Mouse (Mus musculus) small intestine, adult 2 months (tissue): ENCODE measurements around the gene Aldh3b3. TPM values are rescaled to one million over a fixed set of nuclear protein-coding genes. Genes with fewer than 3 reads are reported as not detected.

ENCODE experiments used
- H3K27ac ChIP-seq: fragments of 200-500 bp; 2 replicates; pipeline ENCODE4 v1.5.1; 2012; ENCODE audit warnings: low read depth, low read length, control low read depth, inconsistent platforms; ENCODE audit not compliant: insufficient read depth
- H3K27me3 ChIP-seq: fragments of 200-500 bp; 2 replicates; pipeline ENCODE4 v1.6.1; 2012; ENCODE audit warnings: mild to moderate bottlenecking, moderate library complexity, low read length, inconsistent platforms; ENCODE audit not compliant: control insufficient read depth, insufficient read depth
- H3K36me3 ChIP-seq: fragments of 200-500 bp; 2 replicates; pipeline ENCODE4 v1.6.1; 2012; ENCODE audit warnings: mild to moderate bottlenecking, low read length, control low read depth, inconsistent platforms; ENCODE audit not compliant: control insufficient read depth, insufficient read depth
- H3K4me1 ChIP-seq: fragments of 200-500 bp; 2 replicates; pipeline ENCODE4 v1.6.1; 2012; ENCODE audit warnings: low read length, inconsistent platforms, mixed read lengths; ENCODE audit not compliant: control insufficient read depth, insufficient read depth, insufficient read length
- H3K4me3 ChIP-seq: fragments of 200-500 bp; 2 replicates; pipeline ENCODE4 v1.5.1; 2012; ENCODE audit warnings: low read depth, mild to moderate bottlenecking, control low read depth, inconsistent platforms, low read length, moderate library complexity
- CTCF ChIP-seq: fragments of 200-500 bp; IDR thresholded peaks from 2 replicates; pipeline ENCODE4 v1.5.1; 2012; ENCODE audit warnings: low read depth, mild to moderate bottlenecking, control low read depth, inconsistent platforms, low read length, moderate library complexity, mixed read lengths; ENCODE audit not compliant: insufficient replicate concordance, insufficient read length; ENCODE audit errors: extremely low read depth
- POLR2A ChIP-seq: fragments of 200-500 bp; IDR thresholded peaks from 2 replicates; pipeline ENCODE4 v1.6.1; 2012; ENCODE audit warnings: low read depth, mild to moderate bottlenecking, control low read depth, inconsistent platforms, low read length, moderate library complexity
- WGBS: fragments of 180-500 bp; shearing (Covaris S2); methylation state at CpG from one replicate; pipeline ENCODE4 v1.1.7; 2018; 5-methylcytosine and 5-hydroxymethylcytosine counted together
- polyA plus RNA-seq: library from polyadenylated mRNA; depleted of rRNA; stranded (reverse); fragments of >200 nt; gene quantifications from 2 replicates; pipeline ENCODE4 v1.2.3, GENCODE M21; 2012; rRNA removed

Gene Aldh3b3
- polyA plus RNA-seq, 1 experiment: not detected

DNA sequence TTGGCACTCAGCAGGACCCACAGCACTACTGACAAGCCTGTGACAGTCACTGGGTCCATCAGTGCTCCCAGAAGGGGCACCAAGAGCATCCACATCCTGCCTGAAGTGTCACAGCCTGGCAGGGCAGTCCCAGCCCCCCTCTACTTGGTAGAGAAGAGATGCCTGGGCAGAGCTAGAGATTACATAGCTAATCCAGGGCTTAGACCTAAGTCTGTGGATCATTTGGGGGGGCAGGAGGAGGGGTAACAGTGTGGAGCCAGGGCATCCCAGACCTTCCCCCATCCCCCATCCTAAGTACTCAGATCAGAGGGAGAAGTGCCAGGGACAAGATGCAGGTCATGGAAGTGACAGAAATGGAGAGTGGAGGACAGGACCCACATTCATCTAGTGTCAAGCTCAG lies 56.4 kb downstream of the Aldh3b3 start:
- Histone ChIP-seq H3K27me3 (no peaks in the 10 kb centered on the region), H3K4me3 (no peak overlapping the region), H3K4me1 (peaks cover 13% of the 10 kb centered on the region; the same call in 1 of the 2 replicates), H3K27ac (no peak overlapping the region), H3K36me3 (peaks cover 13% of the 10 kb centered on the region)
- TF ChIP-seq POLR2A (no peak), CTCF (no peak)

DNA sequence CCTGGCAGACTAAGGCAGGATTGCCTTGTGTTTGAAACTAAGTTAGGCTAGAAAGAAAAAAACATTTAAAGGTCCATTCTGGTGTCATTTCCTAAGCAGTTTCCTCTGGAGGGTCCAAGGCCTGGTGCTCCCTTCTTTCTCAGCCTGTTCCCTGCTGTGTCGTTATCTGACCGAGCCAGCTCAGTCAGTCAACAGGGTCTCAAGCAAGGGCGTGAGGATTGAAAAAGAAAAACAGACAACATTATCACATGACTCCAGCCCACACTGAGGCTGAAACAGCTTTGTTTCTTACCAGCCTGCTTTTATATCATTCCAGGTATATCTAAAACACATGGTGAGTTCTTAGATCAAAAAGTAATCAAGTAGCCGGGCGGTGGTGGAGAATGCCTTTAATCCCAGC lies 57.2 kb downstream of the Aldh3b3 start:
- Histone ChIP-seq H3K27me3 (no peaks in the 10 kb centered on the region), H3K4me1 (peaks cover 16% of the 10 kb centered on the region; the same call in 1 of the 2 replicates), H3K36me3 (peaks cover 5% of the 10 kb centered on the region), H3K4me3 (no peak overlapping the region), H3K27ac (no peak overlapping the region)
- WGBS: 86% methylated on average over 5 of the region's 5 CpGs
- TF ChIP-seq POLR2A (no peak), CTCF (no peak)

DNA sequence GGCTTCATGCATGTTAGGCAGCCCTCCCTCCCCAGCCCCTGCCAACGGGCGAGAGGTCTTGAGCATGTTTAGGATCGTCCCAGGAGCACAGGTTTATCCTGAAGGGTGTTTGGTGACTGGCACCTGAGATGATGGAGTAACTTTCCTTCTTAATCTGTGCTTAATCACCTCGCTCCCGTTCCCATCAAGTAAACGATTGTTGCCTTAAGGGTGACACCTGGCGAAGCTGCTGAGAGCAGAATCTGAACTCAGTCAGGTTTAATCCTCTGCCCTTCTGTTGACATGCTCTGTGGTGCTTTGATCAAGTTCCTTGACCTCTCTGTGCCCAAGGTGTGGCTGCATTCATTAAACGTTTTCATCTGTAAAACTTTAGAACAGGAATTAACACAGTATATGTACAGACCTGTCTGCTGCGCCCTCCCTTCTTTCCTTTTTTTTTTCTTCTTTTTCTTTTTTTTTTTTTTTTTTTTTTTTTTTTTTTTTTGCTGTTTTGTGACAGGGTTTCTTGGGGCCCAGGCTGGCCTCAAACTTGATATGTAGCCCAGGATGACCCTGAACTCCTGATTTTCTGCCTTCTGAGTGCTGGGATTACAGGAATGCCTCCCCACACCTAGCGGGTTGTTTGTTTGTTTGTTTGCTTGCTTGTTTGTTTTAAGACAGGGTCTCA lies 59.6 kb downstream of the Aldh3b3 start:
- no peaks in the 10 kb centered on the region for H3K36me3 ChIP-seq
- WGBS: 55% methylated on average over 10 of the region's 10 CpGs
- peak overlapping the region; percentile 66 for H3K27ac ChIP-seq
- no peak overlapping the region for H3K4me3 ChIP-seq
- TF ChIP-seq POLR2A (no peak), CTCF (no peak)
- no peaks in the 10 kb centered on the region for H3K27me3 ChIP-seq
- peaks cover 10% of the 10 kb centered on the region; the same call in 1 of the 2 replicates for H3K4me1 ChIP-seq

DNA sequence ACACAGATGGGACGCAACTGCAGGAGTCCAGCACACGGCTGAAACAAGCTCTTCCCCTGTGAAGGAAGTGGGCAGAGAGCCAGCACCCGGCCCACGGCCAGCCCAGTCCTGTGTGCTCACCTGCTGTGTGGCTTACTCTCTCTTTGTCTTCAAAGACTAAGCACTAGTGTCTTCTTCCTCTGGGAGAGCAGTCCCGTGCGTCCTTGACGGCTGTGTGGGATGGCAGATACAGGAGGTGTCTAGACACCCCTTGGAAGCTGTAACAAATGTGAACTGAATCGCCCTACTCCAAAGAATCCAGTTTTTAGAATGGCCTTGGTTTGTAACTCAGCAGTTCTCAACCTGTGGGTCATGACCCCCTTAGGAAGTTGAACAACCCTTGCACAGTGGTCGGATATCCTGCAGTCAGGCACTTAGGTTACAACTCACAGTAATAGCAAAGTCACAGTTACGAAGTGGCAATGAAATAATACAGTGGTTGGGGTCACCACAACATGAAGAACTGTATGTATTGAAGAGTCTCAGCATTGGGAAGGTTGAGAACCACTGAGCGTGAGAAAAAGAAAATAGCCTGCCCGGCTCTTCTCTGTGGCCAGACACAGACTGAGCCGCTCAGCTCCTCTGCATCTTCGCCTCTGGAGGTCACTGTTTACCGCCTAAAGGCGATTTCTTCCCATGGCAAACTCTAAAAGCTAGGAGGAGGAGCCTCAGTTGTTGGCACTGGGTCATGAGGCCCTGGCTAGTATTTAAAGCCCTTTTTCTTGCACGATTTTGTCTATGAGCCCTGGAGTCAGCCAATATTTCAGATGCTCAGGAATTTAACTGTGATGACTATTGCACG lies 60.5 kb downstream of the Aldh3b3 start:
- WGBS: 10% methylated on average over 18 of the region's 18 CpGs
- TF ChIP-seq CTCF (peak; percentile 93; the same call in 1 of the 2 replicates), POLR2A (peak; percentile 36; the same call in 1 of the 2 replicates)
- H3K36me3 ChIP-seq: no peaks in the 10 kb centered on the region
- peak overlapping the region; percentile 66 for H3K27ac ChIP-seq
- peaks cover 10% of the 10 kb centered on the region; the same call in 1 of the 2 replicates for H3K4me1 ChIP-seq
- H3K27me3 ChIP-seq: no peaks in the 10 kb centered on the region
- no peak overlapping the region for H3K4me3 ChIP-seq

Other genes with a start within 250 kb of the Aldh3b3 start
- 7.4 and 16.8 TPM in 2 replicates for gene Kmt5b, start 191.2 kb upstream of the Aldh3b3 start, polyA plus RNA-seq
- 85.2 and 214 TPM in 2 replicates for gene Chka, start 106.9 kb upstream of the Aldh3b3 start, polyA plus RNA-seq
- gene Tcirg1, start 51.5 kb upstream of the Aldh3b3 start, polyA plus RNA-seq: 107 and 148 TPM in 2 replicates
- gene Ndufs8, start 45.9 kb upstream of the Aldh3b3 start, polyA plus RNA-seq: 303 and 423 TPM in 2 replicates
- gene Aldh3b1, start 28.8 kb upstream of the Aldh3b3 start, polyA plus RNA-seq: 32.8 and 43.0 TPM in 2 replicates
- 108 and 140 TPM in 2 replicates for gene Unc93b1, start 23.5 kb upstream of the Aldh3b3 start, polyA plus RNA-seq
- 0.55 and 1.5 TPM in 2 replicates for gene Aldh3b2, start 13.7 kb downstream of the Aldh3b3 start, polyA plus RNA-seq
- 99.4 and 147 TPM in 2 replicates for gene Acy3, start 27.9 kb downstream of the Aldh3b3 start, polyA plus RNA-seq
- 0.10 TPM in 1 of 2 replicates, not detected in the other for gene Tbx10, start 34.1 kb downstream of the Aldh3b3 start, polyA plus RNA-seq
- 30.6 and 33.7 TPM in 2 replicates for gene Nudt8, start 41.9 kb downstream of the Aldh3b3 start, polyA plus RNA-seq
- 0.77 and 0.90 TPM in 2 replicates for gene Gm49405, start 42.0 kb downstream of the Aldh3b3 start, polyA plus RNA-seq
- 5.1 and 8.2 TPM in 2 replicates for gene Doc2g, start 44.7 kb downstream of the Aldh3b3 start, polyA plus RNA-seq
- gene Ndufv1, start 54.2 kb downstream of the Aldh3b3 start, polyA plus RNA-seq: 92.8 and 170 TPM in 2 replicates
- gene Gstp1, start 79.3 kb downstream of the Aldh3b3 start, polyA plus RNA-seq: 798 and 1,214 TPM in 2 replicates
- gene Gstp2, start 87.4 kb downstream of the Aldh3b3 start, polyA plus RNA-seq: 231 and 289 TPM in 2 replicates
- 11.8 and 15.0 TPM in 2 replicates for gene Gstp3, start 100.9 kb downstream of the Aldh3b3 start, polyA plus RNA-seq
- 24.8 TPM in 1 of 2 replicates, not detected in the other for gene Cabp2, start 122.9 kb downstream of the Aldh3b3 start, polyA plus RNA-seq
- 186 and 366 TPM in 2 replicates for gene Cdk2ap2, start 138.5 kb downstream of the Aldh3b3 start, polyA plus RNA-seq
- 108 and 197 TPM in 2 replicates for gene Pitpnm1, start 141.4 kb downstream of the Aldh3b3 start, polyA plus RNA-seq
- gene Aip, start 167.2 kb downstream of the Aldh3b3 start, polyA plus RNA-seq: 41.3 and 59.8 TPM in 2 replicates
- 0.06 TPM in 1 of 2 replicates, not detected in the other for gene Gpr152, start 181.1 kb downstream of the Aldh3b3 start, polyA plus RNA-seq
- gene Cabp4, start 185.4 kb downstream of the Aldh3b3 start, polyA plus RNA-seq: 0.25 and 0.42 TPM in 2 replicates
- 264 and 493 TPM in 2 replicates for gene Coro1b, start 190.0 kb downstream of the Aldh3b3 start, polyA plus RNA-seq
- 95.3 and 169 TPM in 2 replicates for gene Ptprcap, start 195.0 kb downstream of the Aldh3b3 start, polyA plus RNA-seq
- 37.9 and 42.5 TPM in 2 replicates for gene Rps6kb2, start 204.7 kb downstream of the Aldh3b3 start, polyA plus RNA-seq
- 3.7 and 4.4 TPM in 2 replicates for gene Carns1, start 216.8 kb downstream of the Aldh3b3 start, polyA plus RNA-seq
- gene Tbc1d10c, start 232.6 kb downstream of the Aldh3b3 start, polyA plus RNA-seq: 15.3 and 21.9 TPM in 2 replicates
- gene Ppp1ca, start 233.4 kb downstream of the Aldh3b3 start, polyA plus RNA-seq: 142 and 258 TPM in 2 replicates
- gene Rad9a, start 243.0 kb downstream of the Aldh3b3 start, polyA plus RNA-seq: 8.2 and 12.2 TPM in 2 replicates